Mouse (Mus musculus) cortical plate, adult 2 months (tissue): Measurements from ENCODE around the gene Limch1.

ENCODE experiments used
- CTCF ChIP-seq: fragments of 200-500 bp; IDR thresholded peaks from 2 replicates; pipeline ENCODE4 v1.5.1; 2011; ENCODE audit warnings: mild to moderate bottlenecking, control low read depth, low read length; ENCODE audit not compliant: insufficient read depth; ENCODE audit errors: extremely low read depth
- POLR2A ChIP-seq: fragments of 200-500 bp; IDR thresholded peaks from 2 replicates; pipeline ENCODE4 v1.6.1; 2011; ENCODE audit warnings: mild to moderate bottlenecking, low read length, control low read depth; ENCODE audit not compliant: insufficient read depth; ENCODE audit errors: extremely low read depth

GRCm38 (mm10) chr5:66998341-66998740, 252.7 kb downstream of the Limch1 start:
- TF ChIP-seq POLR2A (no peak), CTCF (no peak)
